Mouse (Mus musculus): ENCODE measurements at regions not wholly inside any gene's neighbourhood (a gene's known extent, or its start where the extent isn't known, plus 50 kb on each side); places are given as distances from the start of the nearest gene placed in this dataset.

GRCm38 (mm10) chr12:107850591-107850990 is 152.8 kb downstream of the Bcl11b start:
- TF ChIP-seq CTCF (IDR thresholded peaks at IDR 0.05; ENCODE audit: extremely low read depth, insufficient read depth, low read length), result no peak
- TF ChIP-seq POLR2A (IDR thresholded peaks at IDR 0.05; ENCODE audit: extremely low read depth, insufficient read depth, low read length), result no peak

Measured in cortical plate, adult 2 months (tissue).